Mouse (Mus musculus) forelimb bud, embryonic 11.5 days (tissue): ENCODE results near the gene Zbtb11.
"Not testable (repeated sequence)": the region's sequence is repeated elsewhere in the genome, so short reads cannot be mapped to it uniquely, and the experiment has no call there.

Experiments used
- DNase-seq: peaks from one replicate; pipeline ENCODE4 v3.0.0-alpha.2; 2012; ENCODE audit warnings: low read depth, low spot score

The Zbtb11 gene

GRCm38 (mm10) chr16:55973431-55974255 is at the start of gene Zbtb11:
Gene Zbtb11, plus strand, starts transcription at chr16:55973883.
- peak; percentile 99 for DNase-seq

GRCm38 (mm10) chr16:55924010-55924409 is 49.7 kb upstream of the Zbtb11 start:
- DNase-seq: no peak

GRCm38 (mm10) chr16:55933681-55934343 is 39.9 kb upstream of the Zbtb11 start:
- DNase-seq: peak; percentile 33

GRCm38 (mm10) chr16:55934453-55935037 is 39.1 kb upstream of the Zbtb11 start, which contains the start of gene Cep97:
Gene Cep97, minus strand, starts transcription at chr16:55934855.
- DNase-seq: peak; percentile 91

GRCm38 (mm10) chr16:55938761-55939160 is 34.9 kb upstream of the Zbtb11 start:
- no peak for DNase-seq

- no peak for DNase-seq
These were observed 34.0 kb upstream of the Zbtb11 start for GRCm38 (mm10) chr16:55939703-55940102.

GRCm38 (mm10) chr16:55940781-55941180 is 32.9 kb upstream of the Zbtb11 start:
- no peak for DNase-seq

- DNase-seq: no peak
These were observed 26.4 kb upstream of the Zbtb11 start for GRCm38 (mm10) chr16:55947266-55947665.

- not testable (repeated sequence) for DNase-seq
These were observed 25.7 kb upstream of the Zbtb11 start for GRCm38 (mm10) chr16:55947876-55948410.

- DNase-seq: no peak
These were observed 24.7 kb upstream of the Zbtb11 start for GRCm38 (mm10) chr16:55948963-55949362.

- no peak for DNase-seq
These were observed 23.2 kb upstream of the Zbtb11 start for GRCm38 (mm10) chr16:55950462-55950861.

GRCm38 (mm10) chr16:55950946-55951678 is 22.6 kb upstream of the Zbtb11 start:
- peak; percentile 86 for DNase-seq

- no peak for DNase-seq
These were observed 21.9 kb upstream of the Zbtb11 start for GRCm38 (mm10) chr16:55951679-55952327.

- no peak for DNase-seq
These were observed 20.9 kb upstream of the Zbtb11 start for GRCm38 (mm10) chr16:55952771-55953170.

GRCm38 (mm10) chr16:55954196-55954595 is 19.5 kb upstream of the Zbtb11 start:
- not testable (repeated sequence) for DNase-seq

- DNase-seq: not testable (repeated sequence)
These were observed 10.6 kb upstream of the Zbtb11 start for GRCm38 (mm10) chr16:55963068-55963467.

- peak; percentile 42 for DNase-seq
These were observed 9.3 kb upstream of the Zbtb11 start for GRCm38 (mm10) chr16:55964126-55964949.

- DNase-seq: peak; percentile 95
These were observed 7.3 kb upstream of the Zbtb11 start, which contains the start of gene Rpl24 for GRCm38 (mm10) chr16:55966212-55966871. Gene Rpl24, plus strand, starts transcription at chr16:55966275.

GRCm38 (mm10) chr16:55967221-55967620 is 6.5 kb upstream of the Zbtb11 start:
- DNase-seq: no peak
